Mouse (Mus musculus) gastrocnemius, postnatal 10 days (tissue): ENCODE measurements around the gene Styxl1. TPM values are rescaled to one million over a fixed set of nuclear protein-coding genes. Genes with fewer than 3 reads are reported as not detected.

Experiments
- DNase-seq: peaks from one replicate; pipeline ENCODE4 v3.0.0; 2021; ENCODE audit warnings: mixed read lengths
- total RNA-seq, 2 experiments: library from RNA; stranded (reverse); gene quantifications; 2 replicates each; pipeline ENCODE4 v1.2.3; 2021

Gene Styxl1
- total RNA-seq, 2 experiments from 2014 or later = not detected

DNA sequence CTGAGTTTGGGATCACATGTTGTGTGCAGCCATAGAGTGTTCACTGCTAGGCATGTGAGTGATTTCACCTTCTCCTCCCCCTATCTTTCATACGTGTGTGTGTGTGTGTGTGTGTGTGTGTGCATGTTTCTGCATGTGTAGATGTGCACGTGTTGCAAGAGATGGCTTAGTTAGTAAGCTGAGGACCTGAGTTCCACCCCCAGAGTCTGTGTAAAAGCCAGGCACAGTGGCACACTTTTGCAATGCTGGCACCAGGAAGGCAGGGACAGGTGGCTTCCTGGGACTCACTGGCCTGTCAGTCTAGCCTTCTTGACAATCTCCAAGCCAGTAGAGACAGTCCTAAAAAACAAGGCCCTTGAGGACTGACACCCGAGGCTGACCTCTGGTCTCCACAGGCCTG lies 13.2 kb downstream of the Styxl1 start:
- no peak for DNase-seq

DNA sequence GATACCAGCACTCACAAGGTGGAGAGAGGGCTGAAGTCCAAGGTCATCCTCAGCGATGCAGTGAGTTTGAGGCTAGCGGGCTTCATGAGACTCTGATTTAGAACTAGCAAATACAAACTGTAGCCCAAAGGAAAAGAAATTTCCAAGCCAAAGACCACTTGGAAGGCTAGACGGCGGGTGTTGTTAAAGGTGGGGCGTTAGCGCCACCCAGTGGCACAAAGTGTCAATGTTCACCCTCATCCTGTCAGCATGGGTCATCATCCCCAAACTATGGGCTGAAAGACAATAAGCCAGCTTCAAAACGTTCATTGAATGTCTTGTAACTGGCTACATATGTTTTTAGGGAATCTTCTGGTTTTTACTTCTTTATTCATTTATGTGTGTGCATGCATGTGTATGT lies 14.7 kb downstream of the Styxl1 start:
- peak; percentile 76 for DNase-seq

- no peak for DNase-seq
Observed at GRCm38 (mm10) chr5:135761881-135762280, 16.3 kb downstream of the Styxl1 start.

GRCm38 (mm10) chr5:135751595-135751994 lies 26.6 kb downstream of the Styxl1 start:
- no peak for DNase-seq

- DNase-seq = no peak
Observed at GRCm38 (mm10) chr5:135751041-135751440, 27.1 kb downstream of the Styxl1 start.

DNA sequence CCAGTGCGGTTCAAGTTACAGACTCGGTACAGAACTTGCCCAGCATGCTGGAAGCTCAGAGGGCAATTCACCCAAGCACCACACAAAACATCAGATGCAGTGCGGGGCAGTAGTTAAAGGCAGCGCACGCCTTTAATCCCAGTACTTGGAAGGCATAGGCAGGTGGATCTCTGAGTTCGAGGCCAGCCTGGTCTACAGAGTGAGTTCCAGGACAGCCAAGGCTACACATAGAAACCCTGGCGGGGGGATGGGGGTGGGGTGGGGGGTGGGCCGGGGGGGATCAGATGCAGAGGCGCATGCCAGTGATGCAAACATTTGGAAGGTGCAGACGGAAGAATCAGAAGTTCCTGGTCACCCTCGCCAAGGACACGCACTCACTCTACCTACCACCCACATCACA lies 33.4 kb downstream of the Styxl1 start:
- DNase-seq = no peak

GRCm38 (mm10) chr5:135743741-135744609 lies 34.2 kb downstream of the Styxl1 start, which contains the start of gene Tmem120a:
Gene Tmem120a (minus strand): TSS chr5:135744448.
- peak; percentile 96 for DNase-seq

- no peak for DNase-seq
Observed at GRCm38 (mm10) chr5:135742941-135743740, 35.0 kb downstream of the Styxl1 start.

GRCm38 (mm10) chr5:135742156-135742555 lies 36.0 kb downstream of the Styxl1 start:
- DNase-seq = no peak

- DNase-seq = no peak
Observed at GRCm38 (mm10) chr5:135738266-135738665, 39.9 kb downstream of the Styxl1 start.

DNA sequence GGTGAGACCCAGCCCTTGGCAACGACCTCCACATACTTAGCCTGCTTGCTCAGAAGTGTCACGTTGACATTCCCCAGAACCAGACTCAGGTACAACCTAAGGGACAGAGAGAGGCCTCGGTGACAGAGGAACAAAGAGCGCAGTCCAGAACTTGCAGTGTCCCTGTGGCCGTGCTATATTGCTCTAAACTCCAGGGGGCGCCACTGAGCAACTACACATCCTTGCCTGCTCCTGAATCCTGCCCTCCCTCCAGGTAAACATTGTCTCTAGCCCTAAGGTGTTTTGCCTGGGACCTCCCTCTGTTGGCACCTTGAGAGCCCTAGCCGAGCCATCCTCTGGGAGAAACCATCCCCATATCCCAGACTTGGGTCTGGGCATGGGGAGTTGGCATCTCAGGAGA lies 41.0 kb downstream of the Styxl1 start:
- no peak for DNase-seq

DNA sequence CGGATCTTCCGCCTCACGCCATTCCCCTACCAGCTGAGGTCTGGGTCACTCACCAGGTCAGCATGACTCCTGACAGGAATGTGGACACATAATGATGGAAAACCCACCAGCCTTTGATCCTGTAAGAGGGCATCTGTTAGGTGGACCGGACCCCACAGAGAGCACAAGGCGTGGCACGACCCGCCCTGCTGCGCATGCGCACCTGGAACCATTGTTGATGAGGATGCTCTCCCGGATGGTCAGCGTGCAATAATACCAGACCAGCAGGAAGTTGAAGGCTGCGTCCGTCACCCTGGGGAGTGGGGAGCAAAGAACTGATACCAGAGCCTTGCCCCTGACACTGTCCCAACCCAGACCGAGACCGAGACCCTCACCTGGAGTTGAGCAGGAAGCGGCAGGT lies 41.6 kb downstream of the Styxl1 start:
- no peak for DNase-seq

DNA sequence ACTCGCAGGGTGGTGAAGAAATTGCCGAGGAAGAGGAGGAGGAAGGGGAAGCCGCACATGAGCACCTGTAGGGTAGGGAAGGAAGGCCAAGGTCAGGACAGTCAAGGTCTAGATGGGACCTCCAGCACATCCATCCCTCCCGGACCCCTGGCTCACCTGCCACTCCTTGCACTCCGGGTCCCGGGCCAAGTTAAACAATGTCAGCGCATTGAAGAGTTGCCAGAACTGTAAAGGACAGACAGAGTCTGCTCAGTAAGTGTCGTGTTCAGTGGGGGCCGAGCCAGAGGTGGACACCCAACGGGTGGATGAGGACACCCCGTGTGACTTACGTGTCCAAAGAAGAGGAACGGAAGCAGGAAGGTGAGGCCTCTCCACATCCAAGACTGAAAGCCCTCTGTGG lies 42.4 kb downstream of the Styxl1 start:
- DNase-seq = no peak

DNA sequence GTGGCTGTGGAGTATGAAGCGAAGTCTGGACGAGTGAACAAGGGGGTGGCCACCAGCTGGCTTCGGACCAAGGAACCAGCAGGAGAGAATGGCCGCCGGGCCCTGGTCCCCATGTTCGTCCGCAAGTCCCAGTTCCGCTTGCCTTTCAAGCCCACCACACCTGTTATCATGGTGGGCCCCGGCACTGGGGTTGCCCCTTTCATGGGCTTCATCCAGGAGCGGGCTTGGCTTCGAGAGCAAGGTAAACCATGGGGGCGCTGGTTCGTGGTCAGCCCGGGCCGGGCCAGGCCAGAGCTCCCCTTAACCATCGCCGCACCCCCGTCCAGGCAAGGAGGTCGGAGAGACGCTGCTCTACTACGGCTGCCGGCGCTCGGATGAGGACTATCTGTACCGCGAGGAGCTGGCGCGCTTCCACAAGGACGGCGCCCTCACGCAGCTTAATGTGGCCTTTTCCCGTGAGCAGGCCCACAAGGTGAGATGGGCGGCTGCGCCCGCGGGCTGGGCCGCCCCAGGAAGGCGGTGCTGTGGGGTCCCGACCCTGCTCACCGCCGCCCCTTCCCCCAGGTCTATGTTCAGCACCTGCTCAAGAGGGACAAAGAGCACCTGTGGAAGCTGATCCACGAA lies 44.0 kb downstream of the Styxl1 start:
- DNase-seq = no peak

GRCm38 (mm10) chr5:135733071-135733470 lies 45.1 kb downstream of the Styxl1 start:
- no peak for DNase-seq

DNA sequence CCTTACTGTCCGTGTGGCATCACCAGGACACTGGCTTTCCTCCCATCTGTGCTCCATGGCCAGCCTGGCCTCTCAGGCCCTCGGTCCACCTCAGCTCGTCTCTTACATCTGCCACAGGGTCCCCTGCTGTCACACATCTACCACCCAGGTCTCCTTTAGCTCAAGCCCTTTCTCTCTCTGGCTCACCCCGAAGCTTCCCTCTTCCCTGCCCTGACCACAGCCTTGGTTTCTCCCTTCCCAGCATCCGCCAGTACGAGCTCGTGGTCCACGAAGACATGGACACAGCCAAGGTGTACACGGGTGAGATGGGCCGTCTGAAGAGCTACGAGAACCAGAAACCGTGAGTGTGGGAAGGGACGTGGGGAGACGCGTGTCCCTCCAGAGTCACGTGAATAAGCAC lies 46.9 kb downstream of the Styxl1 start:
- DNase-seq = no peak

- no peak for DNase-seq
Observed at GRCm38 (mm10) chr5:135730916-135731315, 47.3 kb downstream of the Styxl1 start.

DNA sequence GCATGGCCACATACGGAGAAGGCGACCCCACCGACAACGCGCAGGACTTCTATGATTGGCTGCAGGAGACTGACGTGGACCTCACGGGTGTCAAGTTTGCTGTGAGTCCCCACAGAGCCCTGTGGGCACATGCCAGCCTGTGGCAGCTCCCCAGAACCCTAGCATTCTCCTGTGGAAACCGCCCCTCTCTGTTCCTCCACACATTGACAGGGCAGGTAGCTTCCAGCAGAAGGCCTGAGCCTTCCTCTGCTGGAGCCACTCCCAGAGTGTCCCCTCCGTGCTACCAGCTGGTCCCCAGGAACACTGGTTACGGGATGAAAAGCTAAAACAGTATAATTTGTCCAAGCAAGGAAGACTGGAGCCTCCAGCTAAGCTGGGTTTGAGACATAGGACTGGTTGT lies 47.9 kb downstream of the Styxl1 start:
- no peak for DNase-seq

- no peak for DNase-seq
Observed at GRCm38 (mm10) chr5:135729351-135729750, 48.8 kb downstream of the Styxl1 start.

GRCm38 (mm10) chr5:135728361-135728760 lies 49.8 kb downstream of the Styxl1 start:
- no peak for DNase-seq

- DNase-seq = no peak
Observed at GRCm38 (mm10) chr5:135727871-135728270, 50.3 kb downstream of the Styxl1 start.

DNA sequence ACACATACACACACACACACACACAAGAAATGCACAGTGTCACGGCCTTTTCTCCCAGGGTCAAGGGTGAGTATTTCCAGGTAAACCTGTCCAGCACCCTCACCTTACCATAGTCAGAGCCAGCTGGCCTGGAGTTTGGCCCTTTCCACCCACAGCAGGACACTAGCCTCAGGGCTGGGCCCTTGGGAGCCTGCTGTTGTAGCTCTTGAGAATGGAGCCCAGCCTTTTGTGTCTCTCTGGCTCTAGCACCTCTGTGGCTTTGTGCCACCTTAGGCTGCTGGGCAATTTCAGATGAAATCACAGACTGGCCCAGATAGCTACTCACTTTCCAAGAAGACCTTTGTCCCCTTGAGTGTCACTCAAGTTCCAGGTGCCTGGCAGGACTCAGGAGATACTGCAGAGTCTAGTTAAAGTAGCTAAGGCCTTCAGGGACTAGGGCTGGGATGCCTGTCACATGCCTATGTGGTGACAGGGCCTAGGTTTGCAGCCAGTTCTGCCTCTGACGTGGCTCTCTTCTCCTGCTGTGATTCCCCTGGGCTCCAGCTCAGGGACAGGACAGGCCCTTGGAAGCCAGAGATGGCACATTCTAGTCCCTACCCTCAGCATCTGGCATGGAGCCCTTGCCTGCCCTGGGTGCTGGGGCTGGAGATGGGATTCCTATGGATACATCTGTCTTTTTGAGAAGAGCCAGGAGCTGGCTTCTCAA lies 51.4 kb downstream of the Styxl1 start:
- no peak for DNase-seq
